Mouse (Mus musculus): ENCODE results near the gene Etv5.
"Not testable (repeated sequence)": the region's sequence is repeated elsewhere in the genome, so short reads cannot be mapped to it uniquely, and the experiment has no call there.

Gene Etv5

DNA sequence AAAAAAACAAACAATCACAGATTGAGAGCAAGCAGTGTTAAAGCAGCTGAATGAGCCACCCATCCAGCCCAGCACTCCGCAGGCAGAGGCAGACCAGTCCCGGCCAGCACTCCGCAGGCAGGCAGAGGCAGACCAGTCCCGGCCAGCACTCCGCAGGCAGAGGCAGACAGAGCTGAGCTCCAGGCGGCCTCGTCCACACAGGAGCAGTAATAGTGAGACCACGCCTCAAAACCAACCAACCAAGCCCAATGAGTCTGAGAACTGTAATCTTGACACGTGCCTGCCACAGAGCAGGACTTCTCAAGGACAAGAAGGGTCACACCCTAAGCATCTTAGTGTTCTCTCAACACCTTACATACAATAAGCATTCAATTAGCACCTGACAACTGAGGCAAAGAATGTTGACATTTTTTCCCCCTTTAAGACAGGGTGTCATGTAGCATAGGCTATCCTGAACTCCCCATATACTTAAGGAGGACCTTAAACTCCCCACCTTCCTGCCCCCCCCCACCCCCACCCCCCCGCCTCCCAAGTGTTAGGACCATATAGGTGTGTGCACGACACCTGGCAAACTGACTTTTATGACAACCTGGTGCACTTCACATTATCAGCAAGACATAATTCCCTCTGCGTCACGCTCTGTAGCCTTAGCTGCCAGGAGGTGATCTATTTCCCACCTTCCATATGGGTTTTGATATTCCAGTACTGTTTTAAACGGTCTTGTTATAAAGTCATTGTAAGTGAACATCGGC, 44.2 kb downstream of the Etv5 start:
- DNase-seq (ENCODE audit: low spot score) = no peak

DNA sequence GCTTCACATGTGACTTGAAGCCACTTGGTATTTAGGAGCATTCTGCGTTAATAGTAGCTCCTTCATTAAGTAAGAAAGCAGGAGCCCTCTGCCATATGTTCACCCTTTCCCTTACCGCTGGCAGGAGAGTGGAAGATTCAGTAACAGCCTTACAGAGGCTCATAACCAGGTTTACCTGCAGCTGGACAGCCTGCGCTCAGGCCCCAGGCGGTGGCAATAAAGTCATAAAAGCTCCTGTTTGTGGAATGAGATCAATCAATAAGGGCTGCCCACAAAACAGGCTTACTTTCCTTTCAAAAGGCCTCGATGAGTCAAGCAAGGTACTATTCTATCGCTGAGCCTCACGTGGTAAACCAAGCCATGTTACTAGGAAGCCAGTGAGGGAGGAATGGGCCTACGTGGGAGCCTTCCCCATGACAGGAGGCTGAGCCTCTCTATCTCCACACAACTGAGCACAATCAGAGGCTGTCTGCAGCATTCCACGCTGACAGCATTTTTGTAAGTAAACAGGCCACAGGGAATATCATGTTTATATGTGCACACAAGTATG, 49.1 kb downstream of the Etv5 start:
- no peak for DNase-seq (ENCODE audit: low spot score)

DNA sequence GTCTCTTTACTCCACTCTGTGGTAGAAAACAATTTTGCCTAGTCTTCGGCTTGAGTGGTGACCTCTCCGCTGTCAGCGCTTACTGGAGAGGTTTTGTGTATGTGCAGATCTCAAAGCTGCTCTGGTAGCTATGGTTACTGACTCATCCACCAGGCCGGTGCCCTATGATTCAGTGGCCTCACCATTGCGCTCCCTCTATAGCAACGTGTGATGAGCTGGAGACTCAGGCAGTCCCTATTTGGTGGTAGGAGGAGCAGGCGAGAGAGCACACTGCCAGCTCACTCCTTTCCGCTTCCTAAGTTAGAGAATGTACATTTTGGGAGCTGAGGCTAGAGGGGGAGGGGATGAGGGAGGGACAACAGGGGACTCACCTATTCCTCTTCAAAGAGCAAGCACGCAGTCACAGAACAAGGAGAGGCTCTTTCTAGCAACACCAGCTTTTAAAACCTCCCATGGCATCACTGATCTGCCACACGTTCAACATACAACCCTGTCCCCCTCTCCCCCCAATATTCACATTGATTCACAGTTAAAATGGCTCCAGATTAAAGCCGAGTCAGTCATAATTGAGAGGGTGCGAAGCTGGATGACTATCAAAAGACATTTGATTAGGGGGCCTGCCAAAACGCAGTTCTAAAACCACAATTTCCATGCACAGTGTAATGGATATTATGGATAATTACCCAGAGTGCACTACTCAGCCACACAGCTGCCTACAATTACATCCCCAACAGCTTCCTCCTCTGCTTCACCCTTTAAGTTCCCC, 50.2 kb downstream of the Etv5 start:
- no peak for DNase-seq (ENCODE audit: low spot score)

- DNase-seq (ENCODE audit: low spot score) = no peak
Observed at GRCm38 (mm10) chr16:22387731-22388130, 51.8 kb downstream of the Etv5 start.

DNA sequence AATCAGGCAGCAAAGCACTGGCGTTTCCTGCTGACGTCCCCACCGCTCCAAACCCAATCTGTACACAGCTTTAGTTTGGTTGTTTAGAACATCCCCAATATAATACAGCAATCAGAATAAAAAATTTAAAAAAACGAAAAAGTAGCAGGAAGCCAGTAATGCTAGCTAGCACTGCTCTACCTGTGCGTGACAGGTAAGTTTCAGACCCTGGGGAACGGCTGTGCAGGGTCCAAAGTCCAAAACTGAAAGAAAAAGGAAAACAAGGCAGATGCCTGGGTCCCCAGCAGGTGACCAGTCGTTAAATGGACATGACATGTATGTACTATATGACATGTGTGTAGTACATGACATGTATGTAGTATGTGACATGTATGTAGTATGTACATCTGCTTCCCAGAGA, 57.5 kb downstream of the Etv5 start:
- DNase-seq (ENCODE audit: low spot score) = not testable (repeated sequence)

- DNase-seq (ENCODE audit: low spot score) = no peak
Observed at GRCm38 (mm10) chr16:22380981-22381380, 58.5 kb downstream of the Etv5 start.

- no peak for DNase-seq (ENCODE audit: low spot score)
Observed at GRCm38 (mm10) chr16:22379986-22380385, 59.5 kb downstream of the Etv5 start.

DNA sequence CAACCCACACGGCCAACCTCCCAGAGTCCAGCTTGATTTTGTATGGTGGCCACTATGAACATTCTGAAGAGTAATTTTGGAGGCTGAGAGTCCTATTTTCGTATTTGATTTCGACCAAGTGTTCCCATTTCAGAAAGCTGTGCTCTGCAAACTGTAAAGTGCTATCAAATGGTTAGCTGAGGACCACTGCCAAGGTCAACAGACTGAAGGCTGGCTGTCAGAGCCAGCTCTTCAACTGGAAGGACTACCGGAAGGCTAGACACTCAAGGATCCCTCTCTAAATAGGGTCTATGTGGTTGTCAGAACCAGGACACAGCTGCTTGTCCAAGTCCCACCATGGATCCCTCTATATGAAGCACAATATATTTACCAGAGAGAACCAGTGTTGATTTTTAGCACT, 60.2 kb downstream of the Etv5 start:
- DNase-seq (ENCODE audit: low spot score) = no peak

DNA sequence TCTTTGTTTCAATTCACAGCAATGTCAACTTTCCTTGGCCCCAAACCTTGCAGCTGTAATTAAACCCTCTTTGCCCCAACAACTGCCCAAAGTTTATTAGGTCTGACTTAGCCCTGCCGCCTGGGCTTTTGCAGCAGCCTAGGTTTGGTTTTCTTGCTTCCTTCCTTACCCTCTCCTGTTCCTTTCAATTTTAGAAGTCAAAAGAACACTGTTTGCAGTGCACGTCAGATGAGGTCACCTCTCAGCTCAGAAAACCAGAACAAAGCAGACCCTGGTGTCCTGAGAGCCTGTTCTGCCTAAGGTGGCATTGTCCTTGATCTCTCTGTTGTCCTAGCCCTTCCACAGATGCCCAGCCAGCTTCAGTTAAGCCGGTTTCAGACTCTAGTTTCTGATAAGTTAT, 61.8 kb downstream of the Etv5 start:
- no peak for DNase-seq (ENCODE audit: low spot score)

GRCm38 (mm10) chr16:22374898-22375297, 64.6 kb downstream of the Etv5 start:
- no peak for DNase-seq (ENCODE audit: low spot score)

- DNase-seq (ENCODE audit: low spot score) = no peak
Observed at GRCm38 (mm10) chr16:22372701-22373124, 66.8 kb downstream of the Etv5 start.

DNA sequence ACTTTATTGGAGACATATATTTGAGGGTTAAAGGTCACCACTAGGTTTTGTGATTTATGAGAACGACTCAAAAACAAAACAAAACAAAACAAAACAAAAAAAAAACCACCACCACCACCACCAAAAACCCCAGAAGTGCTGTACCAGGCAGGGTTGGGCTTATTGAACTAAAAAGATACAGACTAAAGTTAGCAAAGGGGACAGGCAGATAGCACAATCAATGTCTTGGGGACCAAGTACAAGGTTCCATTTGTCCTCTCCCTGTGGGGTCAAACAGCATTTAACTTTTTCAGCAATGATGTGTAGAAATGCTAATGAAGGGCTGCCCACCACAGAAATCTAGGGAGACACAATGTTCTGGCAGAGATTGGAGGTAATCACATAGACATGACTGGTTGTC, 67.3 kb downstream of the Etv5 start:
- DNase-seq (ENCODE audit: low spot score) = no peak

DNA sequence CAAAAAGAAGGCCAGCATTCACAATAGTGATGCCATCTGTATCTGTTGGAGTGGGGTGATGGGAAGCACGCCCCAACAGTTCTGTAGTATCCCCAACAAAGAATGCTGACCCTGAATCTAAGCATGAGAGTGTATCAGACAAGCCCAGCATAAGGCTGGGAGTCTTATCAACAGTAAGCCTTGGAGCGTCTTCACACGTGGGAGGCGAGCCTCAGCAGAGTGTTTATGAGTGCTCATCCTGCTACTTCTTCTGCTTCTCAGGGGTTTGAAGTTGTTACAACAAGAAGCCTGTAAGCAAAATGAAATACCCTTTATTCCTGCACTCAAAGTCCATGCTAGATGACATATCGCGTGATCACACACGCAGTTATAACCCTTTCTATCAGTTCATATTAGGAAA, 72.4 kb downstream of the Etv5 start:
- no peak for DNase-seq (ENCODE audit: low spot score)

- no peak for DNase-seq (ENCODE audit: low spot score)
Observed at GRCm38 (mm10) chr16:22366040-22366439, 73.5 kb downstream of the Etv5 start.

DNA sequence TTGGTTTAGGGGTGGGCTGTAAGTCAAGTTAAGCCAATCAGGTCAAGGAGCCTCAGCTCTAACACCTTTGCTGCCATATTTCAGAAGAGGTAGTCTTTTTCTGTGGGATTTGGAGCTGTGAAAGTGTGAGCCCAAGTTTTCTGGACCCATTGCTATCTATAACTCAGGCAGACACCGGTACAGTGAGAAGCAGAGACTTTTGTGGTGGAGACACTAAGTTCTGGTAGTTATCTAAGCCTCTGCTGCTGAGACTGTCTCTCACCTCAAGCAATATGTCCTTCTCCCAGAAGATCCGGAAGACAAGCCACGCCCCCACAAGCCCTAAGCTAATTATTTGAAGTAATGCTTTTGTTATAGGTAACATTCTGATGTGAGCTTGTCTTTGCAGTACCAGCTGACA, 73.9 kb downstream of the Etv5 start:
- DNase-seq (ENCODE audit: low spot score) = no peak

DNA sequence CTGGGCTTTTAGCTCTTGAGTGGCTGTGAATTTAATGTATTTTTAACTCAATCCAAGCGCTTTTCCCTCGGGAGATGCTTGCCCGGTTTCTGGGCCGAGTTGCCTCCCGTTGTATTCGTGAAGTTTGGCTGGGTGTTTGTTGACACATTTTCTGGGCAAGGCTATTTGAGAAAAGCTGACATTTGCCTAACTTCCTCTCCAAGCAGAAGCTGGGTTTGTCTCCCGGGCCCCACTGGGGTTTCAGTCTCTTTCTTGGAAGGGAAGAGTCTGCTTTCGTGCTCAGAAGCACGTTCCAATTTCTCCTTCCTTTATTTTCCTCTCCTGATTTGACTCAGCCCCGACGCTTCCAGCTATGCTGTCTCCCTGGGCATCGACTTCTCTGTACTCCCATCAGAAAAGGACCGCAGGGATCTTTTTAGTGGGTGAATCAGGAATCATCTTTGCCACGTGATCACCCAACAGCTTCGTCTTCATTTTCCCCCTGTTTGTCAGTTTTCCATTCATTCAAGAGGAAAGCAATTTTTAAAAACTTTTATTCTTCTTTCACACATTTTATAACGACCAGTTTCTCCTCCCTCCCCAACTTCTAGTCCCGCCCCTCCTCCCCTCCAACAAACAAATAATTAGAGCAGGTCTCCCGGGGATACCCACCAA, 80.7 kb downstream of the Etv5 start:
- no peak for DNase-seq (ENCODE audit: low spot score)

DNA sequence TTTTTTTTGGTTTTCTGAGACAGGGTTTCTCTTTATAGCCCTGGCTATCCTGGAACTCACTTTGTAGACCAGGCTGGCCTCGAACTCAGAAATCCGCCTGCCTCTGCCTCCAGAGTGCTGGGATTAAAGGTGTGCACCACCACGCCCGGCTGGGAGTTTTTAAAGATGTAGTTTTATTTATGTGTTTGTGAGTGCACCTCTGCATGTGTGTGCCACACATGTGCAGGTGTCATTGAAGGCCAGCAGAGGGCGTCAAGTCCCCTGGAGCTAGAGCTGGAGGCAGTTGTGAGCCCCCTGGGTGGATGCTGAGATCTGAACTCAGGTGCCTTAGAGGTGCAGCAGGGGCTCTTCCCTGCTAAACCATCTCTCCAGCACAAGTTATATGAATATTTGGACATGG, 85.3 kb downstream of the Etv5 start:
- not testable (repeated sequence) for DNase-seq (ENCODE audit: low spot score)

DNA sequence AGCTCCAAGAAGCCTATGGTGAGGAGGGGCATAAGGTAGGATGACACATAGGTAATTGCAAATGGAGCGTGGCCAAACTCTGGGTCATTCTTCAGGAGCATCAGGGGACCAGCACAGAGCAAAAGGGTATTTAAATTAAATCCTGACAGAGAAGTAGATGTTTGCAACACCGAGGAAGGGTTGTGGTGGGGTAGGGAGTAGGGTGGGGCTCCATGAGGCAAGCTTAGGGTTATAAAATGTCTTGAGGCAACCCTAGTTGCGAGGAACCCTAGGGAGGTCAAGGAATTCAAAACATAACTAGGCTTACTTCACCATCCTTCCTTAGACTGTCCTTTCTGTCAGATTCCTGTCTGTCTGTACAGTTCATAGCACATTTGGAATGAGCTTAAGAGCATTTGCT, 85.9 kb downstream of the Etv5 start:
- DNase-seq (ENCODE audit: low spot score) = no peak

DNA sequence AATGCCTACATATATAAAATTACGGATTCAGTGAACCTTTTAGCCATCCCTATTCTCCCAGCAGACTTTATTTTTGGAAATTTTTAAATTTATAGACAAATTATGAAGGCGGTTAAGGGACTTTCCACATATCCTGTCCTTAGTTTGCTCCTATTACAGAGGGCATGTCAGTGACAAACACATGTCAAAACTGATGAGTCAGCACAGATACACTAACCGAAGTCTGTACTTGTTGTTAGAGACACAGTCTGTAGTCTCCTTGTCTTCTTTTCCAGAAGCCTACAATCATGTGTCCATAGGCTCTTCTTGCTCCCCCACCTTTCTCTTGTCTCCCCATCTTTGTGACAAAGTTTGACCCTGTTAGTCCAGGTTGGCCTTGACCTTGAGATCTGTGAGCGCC, 88.3 kb downstream of the Etv5 start:
- no peak for DNase-seq (ENCODE audit: low spot score)

DNA sequence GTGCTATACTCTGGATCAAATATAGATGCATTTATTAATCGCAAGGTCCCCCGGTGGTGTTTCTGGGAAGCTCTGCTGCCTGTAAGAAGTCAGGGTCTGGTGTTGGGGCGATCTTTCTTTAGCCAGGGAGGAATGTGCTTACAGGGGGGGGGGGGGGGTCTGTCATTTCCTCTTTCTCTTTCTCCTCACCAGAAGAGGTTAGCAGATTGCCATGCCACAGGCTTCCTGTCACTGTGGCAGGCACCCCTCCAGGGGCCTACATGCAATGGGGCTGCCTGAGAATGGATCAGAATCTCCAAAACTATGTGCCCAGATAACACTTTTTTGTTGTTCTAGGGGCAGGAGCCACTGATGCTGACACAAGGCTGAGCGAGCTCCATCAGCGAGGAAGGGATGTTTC, 89.7 kb downstream of the Etv5 start:
- no peak for DNase-seq (ENCODE audit: low spot score)

- no peak for DNase-seq (ENCODE audit: low spot score)
Observed at GRCm38 (mm10) chr16:22348478-22349270, 90.8 kb downstream of the Etv5 start.

DNA sequence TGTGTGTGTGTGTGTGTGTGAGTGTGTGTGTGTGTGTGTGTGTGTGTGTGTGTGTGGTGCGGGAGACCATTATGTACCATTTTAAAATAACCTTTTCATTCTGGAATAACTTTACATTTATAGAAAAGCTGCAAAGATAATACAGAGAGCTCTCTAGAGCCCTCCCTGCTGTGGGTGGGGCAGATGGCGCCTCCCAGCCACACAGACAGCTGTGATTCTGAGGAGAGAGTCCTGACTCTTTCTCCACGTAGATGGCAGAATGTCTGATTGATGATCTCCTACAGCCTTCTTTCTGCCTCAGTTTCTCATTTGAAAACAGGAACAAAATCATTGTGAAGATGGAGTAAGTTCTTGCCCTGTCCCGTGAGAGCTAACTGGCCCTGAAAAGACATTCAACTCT, 91.5 kb downstream of the Etv5 start:
- no peak for DNase-seq (ENCODE audit: low spot score)
